Mouse (Mus musculus): ENCODE results near the gene Sult1a1.

GRCm38 (mm10) chr7:126696886-126697285 lies 20.7 kb upstream of the Sult1a1 start:
- TF ChIP-seq GATA1 (IDR thresholded peaks at IDR 0.05; ENCODE audit: low read length) (no peak), TAL1 (IDR thresholded peaks at IDR 0.05; ENCODE audit: low read length) (no peak)

Measured in erythroblast, embryonic 14.5 days (primary cell).